ENCODE assay signal across 9 mouse cellular contexts in the genomic region with DNA sequence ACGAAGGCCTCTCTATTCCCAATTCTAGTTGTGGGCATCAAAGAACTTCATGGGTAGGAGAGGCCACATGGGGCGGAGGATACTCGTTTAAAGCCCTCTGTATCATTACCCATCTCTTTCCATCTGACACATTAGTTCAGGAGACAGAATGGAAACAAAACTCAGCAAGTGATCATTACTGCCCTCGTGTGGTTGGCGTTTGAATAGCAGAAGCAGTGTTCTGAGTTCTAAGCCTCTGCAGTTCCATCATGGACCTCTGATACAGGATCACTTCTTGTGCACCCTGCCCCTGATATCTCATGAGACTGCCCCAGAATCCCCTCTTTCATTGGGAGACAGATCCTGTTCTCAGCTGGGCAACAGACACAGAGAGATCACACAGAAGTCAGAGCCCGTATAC. TPM values are rescaled to one million over a fixed set of nuclear protein-coding genes. Genes with fewer than 3 reads are reported as not detected.
DNase-seq lines count a peak whose midpoint lies in the region; ATAC-seq and TF ChIP-seq lines count a peak whose summit lies in the region.
"Had no signal": no experiment of that assay in that cellular context is flagged by ENCODE, and none has a peak within 500 bp of the region (broad histone marks: within the 10 kb centered on the region; RNA-seq: fewer than 3 reads in every experiment).

No protein-coding gene starts in this region.

- 29% methylated on average over 6 of the region's 6 CpGs for WGBS in limb, embryonic 14.5 days

- H3K4me3 ChIP-seq in limb, embryonic 14.5 days (replicated peaks; ENCODE audit: low read length): no peak overlapping the region
- H3K4me3 ChIP-seq: hindbrain, embryonic 15.5 days had no signal

- TF ChIP-seq POLR2A in limb, embryonic 14.5 days (IDR thresholded peaks at IDR 0.05; ENCODE audit: borderline replicate concordance, extremely low read depth, insufficient read depth, insufficient read length): no peak

- no peak overlapping the region for H3K27ac ChIP-seq in limb, embryonic 14.5 days (replicated peaks; ENCODE audit: low read depth, low read length)
- H3K27ac ChIP-seq: hindbrain, embryonic 15.5 days had no signal

- H3K9me3 ChIP-seq in limb, embryonic 14.5 days (ENCODE audit: control insufficient read depth, low read length): no peaks in the 10 kb centered on the region
- H3K9me3 ChIP-seq: hindbrain, embryonic 15.5 days had no signal

- H3K4me1 ChIP-seq in limb, embryonic 14.5 days (ENCODE audit: control insufficient read depth, insufficient read depth, low read length): no peaks in the 10 kb centered on the region
- H3K4me1 ChIP-seq: hindbrain, embryonic 15.5 days had no signal

- DNase-seq in cerebellum, adult 11 months: peak; percentile 63
- DNase-seq in urinary bladder, postnatal 14 days (ENCODE audit: low spot score): peak; percentile 40
- no peak for DNase-seq in urinary bladder, adult 2 months (ENCODE audit: low spot score)
- peak; percentile 81 to 86 for DNase-seq in cerebellum, postnatal 25 days
- peak; percentile 68 for DNase-seq in limb, embryonic 14.5 days (ENCODE audit: low spot score)
- peak; percentile 39 for DNase-seq in right cerebral cortex, adult 18-20 months

- H3K36me3 ChIP-seq in limb, embryonic 14.5 days (ENCODE audit: control insufficient read depth, insufficient read depth, low read length): no peaks in the 10 kb centered on the region
- H3K36me3 ChIP-seq: hindbrain, embryonic 15.5 days had no signal

- no peak overlapping the region for H3K9ac ChIP-seq in limb, embryonic 14.5 days (ENCODE audit: low read depth, low read length, severe bottlenecking)
- H3K9ac ChIP-seq: hindbrain, embryonic 15.5 days had no signal

- no peak for ATAC-seq in cerebellum, adult (ENCODE audit: insufficient number of reproducible peaks, low FRiP score, low TSS enrichment)
- ATAC-seq in inflammation-experienced regulatory T-cells, adult 6 months: peak; percentile 35
- ATAC-seq in limb, embryonic 14.5 days (ENCODE audit: low FRiP score, low read depth): no peak

- no peaks in the 10 kb centered on the region for H3K27me3 ChIP-seq in limb, embryonic 14.5 days (ENCODE audit: control insufficient read depth, insufficient read depth, low read length)
- H3K27me3 ChIP-seq: hindbrain, embryonic 15.5 days had no signal

- no peak overlapping the region for H3K4me2 ChIP-seq in limb, embryonic 14.5 days (replicated peaks; ENCODE audit: low read depth, low read length, severe bottlenecking)
- H3K4me2 ChIP-seq: hindbrain, embryonic 15.5 days had no signal

RNA-seq across cellular contexts. Expression of a gene that starts 14.9 kb away (rescaled TPM):
- not detected in 2 replicates for polyA plus RNA-seq in urinary bladder, adult 2 months (2012; rRNA removed)
- polyA plus RNA-seq in inflammation-experienced regulatory T-cells, adult 6 months (2017; shearing (Covaris generic)): not detected
- polyA plus RNA-seq in limb, embryonic 14.5 days (2012; rRNA removed): not detected in 2 replicates
- not detected in 2 replicates for polyA plus RNA-seq in limb, embryonic 14.5 days (2014; fragmentation: Nextera tagmentation; extraction: Ambion mirVana)
- polyA plus RNA-seq: hindbrain, embryonic 15.5 days had no signal

RNA-seq across cellular contexts. Expression of a gene that starts 21.8 kb away (rescaled TPM):
- 0.11 TPM in 1 of 2 replicates, not detected in the other for polyA plus RNA-seq in urinary bladder, adult 2 months (2012; rRNA removed)
- polyA plus RNA-seq in inflammation-experienced regulatory T-cells, adult 6 months (2017; shearing (Covaris generic)): not detected
- not detected in 2 replicates for polyA plus RNA-seq in limb, embryonic 14.5 days (2012; rRNA removed)
- polyA plus RNA-seq in limb, embryonic 14.5 days (2014; fragmentation: Nextera tagmentation; extraction: Ambion mirVana): not detected in 2 replicates
- polyA plus RNA-seq: hindbrain, embryonic 15.5 days had no signal

RNA-seq across cellular contexts. Expression of a gene that starts 34.9 kb away (rescaled TPM):
- not detected in 2 replicates for polyA plus RNA-seq in urinary bladder, adult 2 months (2012; rRNA removed)
- polyA plus RNA-seq in inflammation-experienced regulatory T-cells, adult 6 months (2017; shearing (Covaris generic)): not detected
- not detected in 2 replicates for polyA plus RNA-seq in limb, embryonic 14.5 days (2012; rRNA removed)
- not detected in 2 replicates for polyA plus RNA-seq in limb, embryonic 14.5 days (2014; fragmentation: Nextera tagmentation; extraction: Ambion mirVana)
- polyA plus RNA-seq: hindbrain, embryonic 15.5 days had no signal

RNA-seq across cellular contexts. Expression of a gene that starts 52.7 kb away (rescaled TPM):
- polyA plus RNA-seq in urinary bladder, adult 2 months (2012; rRNA removed): 0.07 TPM in 1 of 2 replicates, not detected in the other
- polyA plus RNA-seq in inflammation-experienced regulatory T-cells, adult 6 months (2017; shearing (Covaris generic)): not detected
- 0.12 TPM in 1 of 2 replicates, not detected in the other for polyA plus RNA-seq in limb, embryonic 14.5 days (2012; rRNA removed)
- polyA plus RNA-seq in limb, embryonic 14.5 days (2014; fragmentation: Nextera tagmentation; extraction: Ambion mirVana): not detected in 2 replicates

RNA-seq across cellular contexts. Expression of a gene that starts 55.2 kb away (rescaled TPM):
- polyA plus RNA-seq in urinary bladder, adult 2 months (2012; rRNA removed): not detected in 2 replicates
- not detected for polyA plus RNA-seq in inflammation-experienced regulatory T-cells, adult 6 months (2017; shearing (Covaris generic))
- not detected in 2 replicates for polyA plus RNA-seq in limb, embryonic 14.5 days (2012; rRNA removed)
- polyA plus RNA-seq in limb, embryonic 14.5 days (2014; fragmentation: Nextera tagmentation; extraction: Ambion mirVana): not detected in 2 replicates
- polyA plus RNA-seq: hindbrain, embryonic 15.5 days had no signal
